Comparison of ENCODE assay signal across 13 mouse cellular contexts in the genomic region with DNA sequence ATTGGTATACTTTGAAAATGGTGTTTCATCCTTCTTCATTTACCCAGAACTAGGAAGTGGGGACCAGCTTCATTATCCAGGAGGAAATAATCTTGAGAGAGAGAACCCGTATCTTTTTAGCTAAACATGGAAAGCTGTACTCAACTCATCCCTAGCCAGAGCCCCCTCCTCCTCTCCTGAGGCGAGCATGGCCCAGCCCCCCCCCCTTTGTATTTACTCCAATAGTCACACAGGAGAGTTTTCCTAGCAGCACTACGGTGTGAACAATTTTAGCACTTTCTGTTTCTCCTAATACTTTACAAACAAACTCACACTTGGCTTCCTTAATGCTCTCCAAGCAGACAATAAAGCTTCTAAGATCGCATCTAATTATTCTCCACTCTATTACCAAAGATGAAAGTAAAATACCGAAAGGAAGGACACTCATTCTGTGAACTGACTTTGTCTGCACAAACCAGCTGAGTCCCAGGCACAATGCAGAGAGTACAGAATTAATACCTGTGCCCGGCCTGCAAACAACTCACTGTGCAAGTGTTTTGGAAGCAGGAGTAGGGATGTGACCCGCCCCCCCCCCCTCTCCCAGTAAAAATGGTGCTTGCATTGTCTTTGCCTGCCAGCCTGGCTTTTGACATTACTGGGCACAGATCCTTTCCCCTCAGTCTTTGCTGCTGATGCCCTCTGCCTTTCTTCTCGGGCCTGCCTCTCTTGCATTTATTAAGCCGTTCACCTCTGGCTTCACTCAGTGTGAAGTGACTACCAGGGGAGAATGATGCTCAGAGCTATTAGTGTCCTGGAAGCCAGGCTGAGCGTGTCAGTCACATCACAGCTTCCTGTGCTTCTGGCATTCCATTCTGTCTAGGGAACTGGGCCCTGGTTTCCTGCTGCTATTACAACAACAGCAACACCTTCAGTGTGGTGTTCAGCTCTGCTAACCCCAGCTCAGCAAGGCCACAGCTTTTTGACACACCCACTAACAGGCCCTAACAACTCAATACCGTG.
DNase-seq lines count a peak whose midpoint lies in the region; ATAC-seq lines count a peak whose summit lies in the region.
"Had no signal": no experiment of that assay in that cellular context is flagged by ENCODE, and none has a peak within 500 bp of the region (broad histone marks: within the 10 kb centered on the region; RNA-seq: fewer than 3 reads in every experiment).

No protein-coding gene starts in this region.

- no peak overlapping the region for H3K4me2 ChIP-seq in liver, embryonic 11.5 days
- H3K4me2 ChIP-seq in forebrain, embryonic 14.5 days (ENCODE audit: low read length) = no peak overlapping the region; the same call in 1 of the 2 replicates
- no peak overlapping the region for H3K4me2 ChIP-seq in midbrain, embryonic 14.5 days (ENCODE audit: low read length)

- WGBS in liver, embryonic 11.5 days = 61% methylated on average over 11 of the region's 11 CpGs
- 13% methylated on average over 11 of the region's 11 CpGs for WGBS in forebrain, embryonic 14.5 days
- 17% methylated on average over 11 of the region's 11 CpGs for WGBS in midbrain, embryonic 14.5 days

- no peaks in the 10 kb centered on the region for H3K36me3 ChIP-seq in liver, embryonic 11.5 days (ENCODE audit: control insufficient read depth, insufficient read depth, low read length)
- H3K36me3 ChIP-seq in forebrain, embryonic 14.5 days (ENCODE audit: control insufficient read depth, insufficient read depth, low read length) = no peaks in the 10 kb centered on the region
- H3K36me3 ChIP-seq in midbrain, embryonic 14.5 days (ENCODE audit: control insufficient read depth, insufficient read depth, low read length) = no peaks in the 10 kb centered on the region

- H3K4me1 ChIP-seq in liver, embryonic 11.5 days (replicated peaks; ENCODE audit: control insufficient read depth, insufficient read depth, low read length) = no peaks in the 10 kb centered on the region
- H3K4me1 ChIP-seq in forebrain, embryonic 14.5 days (ENCODE audit: control insufficient read depth, insufficient read depth, low read length) = peaks cover 3% of the 10 kb centered on the region
- H3K4me1 ChIP-seq in midbrain, embryonic 14.5 days (ENCODE audit: control insufficient read depth, insufficient read depth, low read length) = peaks cover 17% of the 10 kb centered on the region

- no peak for ATAC-seq in liver, embryonic 11.5 days (replicated peaks; ENCODE audit: low FRiP score)
- ATAC-seq in forebrain, embryonic 14.5 days = no peak
- peak; percentile 34; the same call in 1 of the 2 replicates for ATAC-seq in midbrain, embryonic 14.5 days (ENCODE audit: low FRiP score, low TSS enrichment)
- no peak for ATAC-seq in inflammation-experienced regulatory T-cells, adult 6 months
- ATAC-seq in cerebellum, adult (ENCODE audit: insufficient number of reproducible peaks, low FRiP score, low TSS enrichment) = no peak

- H3K9ac ChIP-seq in liver, embryonic 11.5 days (ENCODE audit: low read depth, low read length) = no peak overlapping the region
- no peak overlapping the region for H3K9ac ChIP-seq in forebrain, embryonic 14.5 days (ENCODE audit: low read length)
- H3K9ac ChIP-seq in midbrain, embryonic 14.5 days (replicated peaks; ENCODE audit: low read length) = no peak overlapping the region

- DNase-seq in liver, embryonic 11.5 days (ENCODE audit: low spot score) = peak; percentile 28
- DNase-seq in liver (no peak), adipocyte (ENCODE audit: low spot score) (peak; percentile 24)
- DNase-seq in forebrain, embryonic 14.5 days (ENCODE audit: low spot score) = peak; percentile 17
- peak; percentile 48 for DNase-seq in midbrain, embryonic 14.5 days
- DNase-seq in cerebellum, adult 9-11 months = no peak
- DNase-seq: adrenal gland, adult 2 months; cerebellum, postnatal 10 days; spleen, adult 18-20 months had no signal

- H3K9me3 ChIP-seq in liver, embryonic 11.5 days (ENCODE audit: control insufficient read depth, low read length) = no peaks in the 10 kb centered on the region
- no peaks in the 10 kb centered on the region for H3K9me3 ChIP-seq in forebrain, embryonic 14.5 days (replicated peaks; ENCODE audit: control insufficient read depth, low read length)
- H3K9me3 ChIP-seq in midbrain, embryonic 14.5 days (ENCODE audit: control insufficient read depth, low read length) = no peaks in the 10 kb centered on the region

- H3K27ac ChIP-seq in liver, embryonic 11.5 days (ENCODE audit: low read depth, low read length) = no peak overlapping the region
- H3K27ac ChIP-seq in forebrain, embryonic 14.5 days (ENCODE audit: low read depth, low read length) = peak overlapping the region; percentile 15; the same call in 1 of the 2 replicates
- H3K27ac ChIP-seq in midbrain, embryonic 14.5 days (replicated peaks; ENCODE audit: low read depth, low read length) = peak overlapping the region; percentile 70
- H3K27ac ChIP-seq: left cerebral cortex, adult 2 months had no signal

- H3K27me3 ChIP-seq in liver, embryonic 11.5 days (replicated peaks; ENCODE audit: control insufficient read depth, insufficient read depth, low read length) = no peaks in the 10 kb centered on the region
- no peaks in the 10 kb centered on the region for H3K27me3 ChIP-seq in forebrain, embryonic 14.5 days (replicated peaks; ENCODE audit: control insufficient read depth, insufficient read depth, low read length)
- H3K27me3 ChIP-seq in midbrain, embryonic 14.5 days (ENCODE audit: control insufficient read depth, insufficient read depth, low read length) = no peaks in the 10 kb centered on the region

- no peak overlapping the region for H3K4me3 ChIP-seq in liver, embryonic 11.5 days (ENCODE audit: low read depth, low read length)
- H3K4me3 ChIP-seq in forebrain, embryonic 14.5 days (ENCODE audit: low read depth, low read length) = no peak overlapping the region
- no peak overlapping the region for H3K4me3 ChIP-seq in midbrain, embryonic 14.5 days (replicated peaks; ENCODE audit: low read depth, low read length)
- H3K4me3 ChIP-seq: left cerebral cortex, adult 2 months; myocyte had no signal

Comparison
In these comparisons a context has a peak if more than half of its experiments do, and no peak if none do; other contexts are left out.
1. DNase-seq: peak in liver, embryonic 11.5 days (single experiment), adipocyte (single experiment), forebrain, embryonic 14.5 days (single experiment) and midbrain, embryonic 14.5 days (single experiment); none in liver (single experiment) and cerebellum, adult 9-11 months (single experiment).